Mouse (Mus musculus) C2C12 (cell line): Measurements from ENCODE around the gene Galnt15.

ENCODE experiments used
- CEBPB ChIP-seq: IDR thresholded peaks from one replicate; pipeline ENCODE4 v1.6.1; 2011; ENCODE audit warnings: low read depth, mild to moderate bottlenecking, control low read depth, moderate library complexity
- CTCF ChIP-seq: IDR thresholded peaks from one replicate; pipeline ENCODE4 v1.5.1; 2011; ENCODE audit not compliant: control insufficient read depth, insufficient read depth, insufficient read length
- MAX ChIP-seq: IDR thresholded peaks from one replicate; pipeline ENCODE4 v1.6.1; 2011; ENCODE audit warnings: mild to moderate bottlenecking, control low read depth
- USF1 ChIP-seq: IDR thresholded peaks from one replicate; pipeline ENCODE4 v1.6.1; 2011; ENCODE audit warnings: low read depth, mild to moderate bottlenecking, control low read depth, moderate library complexity

- TF ChIP-seq CTCF (no peak), USF1 (no peak), MAX (no peak), CEBPB (no peak)
Measured at GRCm38 (mm10) chr14:32095646-32096045, 66.9 kb downstream of the Galnt15 start.
